Mouse (Mus musculus) bone marrow, adult 2 months (tissue): ENCODE measurements around the gene Col9a2.

ENCODE experiments used
- CTCF ChIP-seq: fragments of 200-500 bp; IDR thresholded peaks from 2 replicates; pipeline ENCODE4 v1.5.1; 2011; ENCODE audit warnings: low read length, control low read depth; ENCODE audit not compliant: control insufficient read depth, insufficient read depth
- POLR2A ChIP-seq: fragments of 200-500 bp; IDR thresholded peaks from 2 replicates; pipeline ENCODE4 v1.6.1; 2011; ENCODE audit warnings: low read depth, mild to moderate bottlenecking, control low read depth, low read length, borderline replicate concordance; ENCODE audit not compliant: control insufficient read depth

DNA sequence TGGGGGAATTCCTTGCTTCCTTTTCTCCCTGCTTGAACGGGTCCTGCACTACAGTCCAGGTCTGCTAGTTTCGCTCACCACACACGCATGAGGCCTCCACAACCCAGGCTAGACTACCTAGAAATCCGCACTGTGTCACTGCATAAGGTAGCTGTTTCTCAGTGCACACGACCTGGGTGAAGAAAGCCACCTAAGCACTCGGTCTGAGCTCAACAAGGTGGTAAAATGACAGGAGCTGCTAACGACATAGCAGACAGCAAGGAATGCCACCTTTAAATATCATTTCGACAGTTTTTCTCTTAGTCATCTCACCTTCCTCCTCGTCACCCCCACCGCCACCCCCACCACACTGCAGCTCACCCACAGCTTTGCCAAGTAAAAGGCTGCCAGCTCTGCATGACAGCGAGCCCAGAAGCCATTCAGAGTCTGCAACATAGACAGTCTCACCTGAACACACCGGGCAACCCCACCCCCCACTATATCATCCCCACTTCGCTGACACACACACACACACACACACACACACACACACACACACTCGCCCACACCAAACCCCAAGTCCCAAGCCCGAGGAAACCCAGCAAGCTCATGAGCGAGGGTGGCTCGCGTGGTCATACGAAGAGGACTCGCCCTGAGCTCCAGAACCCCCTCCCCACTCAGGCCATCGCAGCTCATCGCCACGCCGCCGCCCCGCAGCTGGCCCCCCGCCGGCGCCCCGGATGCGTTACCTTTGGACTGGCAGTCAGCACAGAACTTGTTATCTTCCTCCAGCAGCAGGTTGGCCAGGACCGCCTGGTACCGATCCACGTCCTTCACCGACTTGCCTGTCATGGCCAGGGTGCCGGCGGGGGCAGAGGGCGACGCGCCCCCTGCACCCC lies 22.9 kb upstream of the Col9a2 start:
- TF ChIP-seq CTCF (0 out of 2 replicates have a peak, but pooled peaks have one; percentile 2), POLR2A (no peak)
